Mouse (Mus musculus) leukemia stem cell, adult 10-12 weeks (primary cell): ENCODE results near the gene Nr3c2. TPM values are rescaled to one million over a fixed set of nuclear protein-coding genes. Genes with fewer than 3 reads are reported as not detected.

Experiments
- polyA plus RNA-seq: library from polyadenylated mRNA; stranded (reverse); fragments of >175 nt; gene quantifications from 2 replicates; pipeline ENCODE4 v1.2.3, GENCODE M21; 2012; ENCODE audit warnings: low replicate concordance

The Nr3c2 gene
- polyA plus RNA-seq = 0.13 and 0.24 TPM in 2 replicates

GRCm38 (mm10) chr8:76899411-76900154 lies at the start of gene Nr3c2:
Nr3c2 (plus strand) TSS chr8:76899442.

